Mouse (Mus musculus) cerebellum, adult 2 months (tissue): ENCODE data around the gene Cebpa.

Experiments used
- CTCF ChIP-seq: fragments of 200-500 bp; IDR thresholded peaks from 2 replicates; pipeline ENCODE4 v1.5.1; 2011; ENCODE audit warnings: low read depth, mild to moderate bottlenecking, control low read depth, low read length, moderate library complexity, borderline replicate concordance; ENCODE audit not compliant: insufficient read depth
- POLR2A ChIP-seq: fragments of 200-500 bp; IDR thresholded peaks from 2 replicates; pipeline ENCODE4 v1.6.1; 2011; ENCODE audit warnings: low read length, control low read depth, borderline replicate concordance; ENCODE audit not compliant: insufficient read depth

DNA sequence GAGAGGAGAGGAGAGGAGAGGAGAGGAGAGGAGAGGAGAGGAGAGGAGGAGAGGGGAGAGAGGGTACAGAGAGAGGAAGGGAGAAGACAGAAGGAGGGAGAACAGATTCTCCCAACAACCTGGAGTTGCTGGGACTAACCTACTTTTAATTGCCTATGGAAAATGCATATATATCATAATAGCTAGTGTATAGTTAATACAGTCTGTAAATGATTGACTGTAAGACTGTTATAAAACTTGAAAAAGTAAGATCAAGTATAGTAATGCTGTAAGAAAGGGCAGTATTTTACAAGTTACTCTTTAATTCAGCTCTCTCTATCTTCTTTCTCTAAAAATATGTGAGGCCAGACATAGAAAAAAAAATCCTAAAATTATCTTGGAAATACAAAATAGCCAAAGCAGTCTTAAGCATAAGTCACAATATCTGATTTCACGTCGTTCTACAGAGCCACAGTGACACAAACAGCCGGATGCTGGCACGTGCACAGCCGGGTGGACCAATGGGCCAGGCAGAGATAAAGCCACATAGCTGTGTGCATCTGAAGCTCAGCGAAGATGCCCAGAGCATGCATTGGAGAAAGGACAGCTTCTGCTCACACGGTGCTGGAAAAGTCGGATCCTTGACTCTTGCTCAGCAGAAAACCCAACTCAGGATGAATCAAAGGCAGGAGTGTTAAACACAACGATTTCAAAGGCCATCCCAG lies 24.0 kb upstream of the Cebpa start:
- TF ChIP-seq POLR2A: no peak
- no peak for TF ChIP-seq CTCF
